Mouse (Mus musculus): ENCODE data around the gene Tnfaip6. TPM values are rescaled to one million over a fixed set of nuclear protein-coding genes. Genes with fewer than 3 reads are reported as not detected.
"Not testable (repeated sequence)": the region's sequence is repeated elsewhere in the genome, so short reads cannot be mapped to it uniquely, and the experiment has no call there.

Tnfaip6 gene
- polyA plus RNA-seq, 2 experiments = 18.8 to 29.3 TPM

DNA sequence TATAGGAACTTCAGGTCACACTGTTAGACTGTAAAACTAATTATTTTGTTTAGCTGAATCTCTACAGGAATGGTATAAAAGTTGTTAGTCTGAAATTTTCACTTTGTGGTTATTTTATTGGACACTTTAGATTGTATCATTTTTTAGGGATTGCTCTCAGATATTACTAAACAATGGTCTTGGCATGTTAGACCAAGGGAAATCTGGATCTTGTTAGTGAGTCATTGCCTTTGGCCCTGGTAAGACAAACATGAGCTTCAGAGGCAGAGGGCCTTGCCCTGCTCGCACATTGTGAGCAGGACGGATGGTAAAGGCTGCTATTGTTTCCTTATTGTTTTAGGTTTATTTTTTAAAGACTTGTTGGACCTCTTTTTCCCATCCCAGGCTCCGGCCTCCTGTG lies 31.4 kb upstream of the Tnfaip6 start:
- Histone ChIP-seq H3K4me2 (replicated peaks; ENCODE audit: low read depth, low read length, severe bottlenecking) (no peak overlapping the region), H3K27me3 (ENCODE audit: control insufficient read depth, insufficient read depth, low read length) (no peaks in the 10 kb centered on the region), H3K36me3 (ENCODE audit: control insufficient read depth, insufficient read depth, low read length) (no peaks in the 10 kb centered on the region), H3K27ac (replicated peaks; ENCODE audit: low read depth, low read length) (no peak overlapping the region), H3K9ac (ENCODE audit: low read depth, low read length, severe bottlenecking) (no peak overlapping the region), H3K4me3 (replicated peaks; ENCODE audit: low read length) (no peak overlapping the region), H3K4me1 (ENCODE audit: control insufficient read depth, insufficient read depth, low read length) (no peaks in the 10 kb centered on the region), H3K9me3 (ENCODE audit: control insufficient read depth, low read length) (no peaks in the 10 kb centered on the region)
- TF ChIP-seq POLR2A (IDR thresholded peaks at IDR 0.05; ENCODE audit: borderline replicate concordance, extremely low read depth, insufficient read depth, insufficient read length) = no peak
- DNase-seq (ENCODE audit: low spot score) = peak; percentile 71
- 30% methylated on average over 3 of the region's 3 CpGs for WGBS
- no peak for ATAC-seq (ENCODE audit: low FRiP score, low read depth)

DNA sequence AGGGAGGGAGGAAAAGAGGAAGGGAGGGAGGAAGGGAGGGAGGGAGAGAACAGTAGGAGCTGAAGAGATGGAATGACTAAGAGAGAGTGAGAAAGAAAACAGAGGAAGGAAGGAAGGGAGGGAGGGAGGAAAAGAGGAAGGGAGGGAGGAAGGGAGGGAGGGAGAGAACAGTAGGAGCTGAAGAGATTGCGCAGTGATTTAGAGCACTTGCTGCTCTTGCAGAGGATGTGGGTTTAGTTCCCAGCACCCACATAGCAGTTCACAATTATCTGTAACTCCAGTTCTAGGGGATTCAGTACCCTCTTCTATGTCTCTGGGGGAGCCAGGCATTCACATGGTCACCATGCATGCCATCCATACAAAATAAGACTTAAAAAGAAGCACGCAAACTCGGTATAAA lies 26.0 kb upstream of the Tnfaip6 start:
- H3K27ac ChIP-seq (replicated peaks; ENCODE audit: low read depth, low read length); H3K4me3 ChIP-seq (replicated peaks; ENCODE audit: low read length); ATAC-seq (ENCODE audit: low FRiP score, low read depth); DNase-seq (ENCODE audit: low spot score); H3K4me1 ChIP-seq (ENCODE audit: control insufficient read depth, insufficient read depth, low read length); H3K27me3 ChIP-seq (ENCODE audit: control insufficient read depth, insufficient read depth, low read length); H3K9ac ChIP-seq (ENCODE audit: low read depth, low read length, severe bottlenecking); H3K36me3 ChIP-seq (ENCODE audit: control insufficient read depth, insufficient read depth, low read length); H3K9me3 ChIP-seq (ENCODE audit: control insufficient read depth, low read length); H3K4me2 ChIP-seq (replicated peaks; ENCODE audit: low read depth, low read length, severe bottlenecking): not testable (repeated sequence)
- 84% methylated on average over 3 of the region's 3 CpGs for WGBS

GRCm38 (mm10) chr2:52013306-52013820 lies 24.4 kb upstream of the Tnfaip6 start:
- Histone ChIP-seq H3K4me2 (replicated peaks; ENCODE audit: low read depth, low read length, severe bottlenecking) (no peak overlapping the region), H3K9me3 (ENCODE audit: control insufficient read depth, low read length) (no peaks in the 10 kb centered on the region), H3K27ac (replicated peaks; ENCODE audit: low read depth, low read length) (no peak overlapping the region), H3K36me3 (ENCODE audit: control insufficient read depth, insufficient read depth, low read length) (no peaks in the 10 kb centered on the region), H3K4me1 (ENCODE audit: control insufficient read depth, insufficient read depth, low read length) (no peaks in the 10 kb centered on the region), H3K9ac (ENCODE audit: low read depth, low read length, severe bottlenecking) (no peak overlapping the region), H3K27me3 (ENCODE audit: control insufficient read depth, insufficient read depth, low read length) (no peaks in the 10 kb centered on the region), H3K4me3 (replicated peaks; ENCODE audit: low read length) (no peak overlapping the region)
- DNase-seq (ENCODE audit: low spot score) (no peak), ATAC-seq (ENCODE audit: low FRiP score, low read depth) (no peak)
- TF ChIP-seq POLR2A (IDR thresholded peaks at IDR 0.05; ENCODE audit: borderline replicate concordance, extremely low read depth, insufficient read depth, insufficient read length) = no peak
- 74% methylated on average over 9 of the region's 9 CpGs for WGBS

- ATAC-seq (ENCODE audit: low FRiP score, low read depth) = no peak
- no peaks in the 10 kb centered on the region for H3K4me1 ChIP-seq (ENCODE audit: control insufficient read depth, insufficient read depth, low read length)
- no peak overlapping the region for H3K4me3 ChIP-seq (replicated peaks; ENCODE audit: low read length)
- DNase-seq (ENCODE audit: low spot score) = no peak
- 50% methylated on average over 7 of the region's 7 CpGs for WGBS
- no peaks in the 10 kb centered on the region for H3K9me3 ChIP-seq (ENCODE audit: control insufficient read depth, low read length)
- H3K27ac ChIP-seq (replicated peaks; ENCODE audit: low read depth, low read length) = no peak overlapping the region
- no peaks in the 10 kb centered on the region for H3K27me3 ChIP-seq (ENCODE audit: control insufficient read depth, insufficient read depth, low read length)
- H3K9ac ChIP-seq (ENCODE audit: low read depth, low read length, severe bottlenecking) = no peak overlapping the region
- H3K36me3 ChIP-seq (ENCODE audit: control insufficient read depth, insufficient read depth, low read length) = no peaks in the 10 kb centered on the region
- no peak for TF ChIP-seq POLR2A (IDR thresholded peaks at IDR 0.05; ENCODE audit: borderline replicate concordance, extremely low read depth, insufficient read depth, insufficient read length)
- no peak overlapping the region for H3K4me2 ChIP-seq (replicated peaks; ENCODE audit: low read depth, low read length, severe bottlenecking)
Measured at GRCm38 (mm10) chr2:52016361-52016760, 21.4 kb upstream of the Tnfaip6 start.

- Histone ChIP-seq H3K4me1 (ENCODE audit: control insufficient read depth, insufficient read depth, low read length) (no peaks in the 10 kb centered on the region), H3K27ac (replicated peaks; ENCODE audit: low read depth, low read length) (no peak overlapping the region), H3K4me2 (replicated peaks; ENCODE audit: low read depth, low read length, severe bottlenecking) (no peak overlapping the region), H3K9me3 (ENCODE audit: control insufficient read depth, low read length) (no peaks in the 10 kb centered on the region), H3K4me3 (replicated peaks; ENCODE audit: low read length) (no peak overlapping the region), H3K9ac (ENCODE audit: low read depth, low read length, severe bottlenecking) (no peak overlapping the region), H3K27me3 (ENCODE audit: control insufficient read depth, insufficient read depth, low read length) (no peaks in the 10 kb centered on the region), H3K36me3 (ENCODE audit: control insufficient read depth, insufficient read depth, low read length) (no peaks in the 10 kb centered on the region)
- WGBS = 84% methylated on average over 4 of the region's 4 CpGs
- TF ChIP-seq POLR2A (IDR thresholded peaks at IDR 0.05; ENCODE audit: borderline replicate concordance, extremely low read depth, insufficient read depth, insufficient read length) = no peak
- DNase-seq (ENCODE audit: low spot score) (no peak), ATAC-seq (ENCODE audit: low FRiP score, low read depth) (no peak)
Measured at GRCm38 (mm10) chr2:52027061-52027460, 10.7 kb upstream of the Tnfaip6 start.

GRCm38 (mm10) chr2:52029426-52029825 lies 8.4 kb upstream of the Tnfaip6 start:
- Histone ChIP-seq H3K9me3 (ENCODE audit: control insufficient read depth, low read length) (no peaks in the 10 kb centered on the region), H3K4me3 (replicated peaks; ENCODE audit: low read length) (no peak overlapping the region), H3K36me3 (ENCODE audit: control insufficient read depth, insufficient read depth, low read length) (no peaks in the 10 kb centered on the region), H3K27ac (replicated peaks; ENCODE audit: low read depth, low read length) (no peak overlapping the region), H3K4me2 (replicated peaks; ENCODE audit: low read depth, low read length, severe bottlenecking) (no peak overlapping the region), H3K4me1 (ENCODE audit: control insufficient read depth, insufficient read depth, low read length) (no peaks in the 10 kb centered on the region), H3K27me3 (ENCODE audit: control insufficient read depth, insufficient read depth, low read length) (no peaks in the 10 kb centered on the region), H3K9ac (ENCODE audit: low read depth, low read length, severe bottlenecking) (no peak overlapping the region)
- WGBS = 86% methylated on average over 3 of the region's 3 CpGs
- ATAC-seq (ENCODE audit: low FRiP score, low read depth) = no peak
- no peak for DNase-seq (ENCODE audit: low spot score)
- TF ChIP-seq POLR2A (IDR thresholded peaks at IDR 0.05; ENCODE audit: borderline replicate concordance, extremely low read depth, insufficient read depth, insufficient read length) = no peak

All from limb, embryonic 14.5 days (tissue).